Mouse (Mus musculus) CH12.LX (cell line): ENCODE measurements at regions not wholly inside any gene's neighbourhood (a gene's known extent, or its start where the extent isn't known, plus 50 kb on each side); places are given as distances from the start of the nearest gene placed in this dataset.

Experiments used
- DNase-seq: peaks from one replicate; pipeline ENCODE4 v3.0.0-alpha.2; 2013; ENCODE audit errors: extremely low read depth
- H3K27ac ChIP-seq: 2 replicates; pipeline ENCODE4 v1.5.1; 2012; ENCODE audit warnings: low read depth, mild to moderate bottlenecking, control low read depth, moderate library complexity; ENCODE audit not compliant: insufficient read depth
- H3K27me3 ChIP-seq: replicated peaks from 2 replicates; pipeline ENCODE3; 2012; ENCODE audit warnings: inconsistent platforms
- H3K36me3 ChIP-seq, 2 experiments: replicated peaks in 1 of 2; 2 replicates each; pipeline versions ENCODE3 to v1.6.1; 2012; ENCODE audit warnings: inconsistent platforms in 1 of 2, low read length in 1 of 2, mild to moderate bottlenecking in 1 of 2, mixed read lengths in 1 of 2, moderate library complexity in 1 of 2; ENCODE audit not compliant: control insufficient read depth in 1 of 2, insufficient read depth in 1 of 2
- H3K4me1 ChIP-seq, 2 experiments: 2 replicates each; pipeline ENCODE4 v1.6.1; 2012; ENCODE audit warnings: inconsistent platforms in 1 of 2, moderate library complexity in 1 of 2; ENCODE audit not compliant: insufficient read depth in 2 of 2, control insufficient read depth in 1 of 2
- H3K4me2 ChIP-seq: 2 replicates; pipeline ENCODE4 v1.6.1; 2012; ENCODE audit warnings: low read depth, mild to moderate bottlenecking, control low read depth; ENCODE audit not compliant: poor library complexity, insufficient read depth, severe bottlenecking
- H3K4me3 ChIP-seq, 3 experiments: fragments of 150-350 bp in 1 of 3; sonication (generic) in 1 of 3; replicated peaks in 1 of 3; 2 replicates each; pipeline versions ENCODE3 to v1.5.1; 2011 to 2012; ENCODE audit warnings: low read depth in 2 of 3, low read length in 2 of 3, mild to moderate bottlenecking in 2 of 3, moderate library complexity in 2 of 3, control low read depth in 1 of 3, improper control_type of control experiment in 1 of 3, inconsistent platforms in 1 of 3, mixed read lengths in 1 of 3; ENCODE audit not compliant: poor library complexity in 1 of 3
- H3K79me2 ChIP-seq: replicated peaks from 2 replicates; pipeline ENCODE4 v1.6.1; 2012; ENCODE audit warnings: mild to moderate bottlenecking, moderate library complexity; ENCODE audit not compliant: control insufficient read depth, poor library complexity, insufficient read depth, severe bottlenecking; ENCODE audit errors: extremely low read depth
- H3K9ac ChIP-seq: 2 replicates; pipeline ENCODE4 v1.6.1; 2012; ENCODE audit warnings: low read depth, mild to moderate bottlenecking, control low read depth, moderate library complexity; ENCODE audit not compliant: insufficient read depth
- H3K9me3 ChIP-seq: replicated peaks from 2 replicates; pipeline ENCODE3; 2012; ENCODE audit warnings: low read length, inconsistent platforms, mixed read lengths
- CHD1 ChIP-seq: IDR thresholded peaks from 2 replicates; pipeline ENCODE4 v1.6.1; 2012; ENCODE audit warnings: low read depth, low read length, improper control_type of control experiment, inconsistent platforms
- CHD2 ChIP-seq: IDR thresholded peaks from 2 replicates; pipeline ENCODE4 v1.6.1; 2011; ENCODE audit warnings: low read length, improper control_type of control experiment
- CTCF ChIP-seq, 2 experiments: IDR thresholded peaks in 1 of 2; conservative IDR thresholded peaks in 1 of 2; 2 replicates each; pipeline ENCODE4 v1.5.1; 2011 to 2012; ENCODE audit warnings: low read depth in 2 of 2, low read length in 2 of 2, improper control_type of control experiment in 1 of 2, inconsistent platforms in 1 of 2, mild to moderate bottlenecking in 1 of 2, moderate library complexity in 1 of 2
- EP300 ChIP-seq: IDR thresholded peaks from 2 replicates; pipeline ENCODE4 v1.6.1; 2011; ENCODE audit warnings: low read length, improper control_type of control experiment
- ETS1 ChIP-seq: conservative IDR thresholded peaks from 2 replicates; pipeline ENCODE4 v1.6.1; 2012; ENCODE audit warnings: low read depth, mild to moderate bottlenecking, inconsistent platforms, low read length, improper control_type of control experiment, moderate library complexity
- GABPA ChIP-seq: IDR thresholded peaks from 2 replicates; pipeline ENCODE4 v1.6.1; 2012; ENCODE audit warnings: low read depth, low read length, improper control_type of control experiment, inconsistent platforms; ENCODE audit not compliant: insufficient replicate concordance
- HCFC1 ChIP-seq: IDR thresholded peaks from 2 replicates; pipeline ENCODE4 v1.6.1; 2012; ENCODE audit warnings: low read depth, mild to moderate bottlenecking, inconsistent platforms, low read length, improper control_type of control experiment
- IRF4 ChIP-seq: IDR thresholded peaks from 2 replicates; pipeline ENCODE4 v1.6.1; 2014; ENCODE audit warnings: low read depth, mild to moderate bottlenecking, inconsistent platforms, low read length, improper control_type of control experiment
- JUN ChIP-seq: IDR thresholded peaks from 2 replicates; pipeline ENCODE4 v1.6.1; 2011; ENCODE audit warnings: low read depth, mild to moderate bottlenecking, low read length, improper control_type of control experiment, moderate library complexity; ENCODE audit not compliant: insufficient read depth
- JUND ChIP-seq: conservative IDR thresholded peaks from 2 replicates; pipeline ENCODE4 v1.6.1; 2011; ENCODE audit warnings: low read depth, low read length, improper control_type of control experiment
- KAT2A ChIP-seq: IDR thresholded peaks from 2 replicates; pipeline ENCODE4 v1.6.1; 2012; ENCODE audit warnings: low read length, improper control_type of control experiment, inconsistent platforms; ENCODE audit not compliant: insufficient replicate concordance
- MAFK ChIP-seq: IDR thresholded peaks from 2 replicates; pipeline ENCODE4 v1.6.1; 2011; ENCODE audit warnings: low read length, improper control_type of control experiment; ENCODE audit not compliant: insufficient replicate concordance
- MAX ChIP-seq: IDR thresholded peaks from 2 replicates; pipeline ENCODE4 v1.6.1; 2011; ENCODE audit warnings: low read length, improper control_type of control experiment
- MAZ ChIP-seq: IDR thresholded peaks from 2 replicates; pipeline ENCODE4 v1.6.1; 2012; ENCODE audit warnings: low read depth, mild to moderate bottlenecking, inconsistent platforms, low read length, improper control_type of control experiment, moderate library complexity
- MEF2A ChIP-seq: IDR thresholded peaks from 2 replicates; pipeline ENCODE4 v1.6.1; 2014; ENCODE audit warnings: low read depth, mild to moderate bottlenecking, inconsistent platforms, low read length, improper control_type of control experiment, borderline replicate concordance
- MXI1 ChIP-seq: IDR thresholded peaks from 2 replicates; pipeline ENCODE4 v1.6.1; 2011; ENCODE audit warnings: mild to moderate bottlenecking, low read depth, low read length, improper control_type of control experiment
- NELFE ChIP-seq: IDR thresholded peaks from 2 replicates; pipeline ENCODE4 v1.6.1; 2011; ENCODE audit warnings: low read depth, low read length, improper control_type of control experiment
- POLR2AphosphoS2 ChIP-seq: IDR thresholded peaks from 2 replicates; pipeline ENCODE4 v1.6.1; 2011; ENCODE audit warnings: low read depth, low read length, improper control_type of control experiment
- RCOR1 ChIP-seq: conservative IDR thresholded peaks from 2 replicates; pipeline ENCODE4 v1.6.1; 2012; ENCODE audit warnings: low read depth, mild to moderate bottlenecking, inconsistent platforms, low read length, improper control_type of control experiment
- SIN3A ChIP-seq: IDR thresholded peaks from 2 replicates; pipeline ENCODE4 v1.6.1; 2012; ENCODE audit warnings: low read length, improper control_type of control experiment, inconsistent platforms
- ZNF384 ChIP-seq: IDR thresholded peaks from 2 replicates; pipeline ENCODE4 v1.6.1; 2012; ENCODE audit warnings: low read depth, low read length, improper control_type of control experiment, inconsistent platforms
- dilution Hi-C: fragments of 300-500 bp; cut with MboI; formaldehyde crosslinking; loops from 2 replicates; pipeline ENCODE4 v1.14.3; 2020; ENCODE audit warnings: low sequenced_read_pairs; ENCODE audit not compliant: extremely low pct_unique_long_range_greater_than_20kb, extremely low pct_ligation_motif_present
- in situ Hi-C: fragments of 300-500 bp; cut with MboI; formaldehyde crosslinking; loops from 3 replicates; pipeline ENCODE4 v1.14.3; 2019; ENCODE audit warnings: low sequenced_read_pairs, low pct_ligation_motif_present, low pct_unique_long_range_greater_than_20kb, mixed read lengths

- Histone ChIP-seq H3K27me3 (no peaks in the 10 kb centered on the region), H3K4me3 (no peak overlapping the region), H3K36me3 (no peaks in the 10 kb centered on the region), H3K4me2 (no peak overlapping the region), H3K79me2 (no peaks in the 10 kb centered on the region), H3K9me3 (peaks cover 41% of the 10 kb centered on the region), H3K4me1 (no peaks in the 10 kb centered on the region), H3K27ac (no peak overlapping the region), H3K9ac (no peak overlapping the region)
- in situ Hi-C loops, result no loop called here
- no peak for DNase-seq
- TF ChIP-seq CHD1, result no peak
- no peak for TF ChIP-seq GABPA
- no peak for TF ChIP-seq MXI1
- TF ChIP-seq EP300, result no peak
- no peak for TF ChIP-seq MEF2A
- no peak for TF ChIP-seq KAT2A
- TF ChIP-seq MAFK, result no peak
- no peak for TF ChIP-seq ETS1
- TF ChIP-seq POLR2AphosphoS2, result no peak
- TF ChIP-seq JUN, result no peak
- TF ChIP-seq CTCF (conservative IDR thresholded peaks at IDR 0.05 in 1 of 2, IDR thresholded peaks at IDR 0.05 in 1 of 2; ENCODE audit: low read depth in 2 of 2, low read length in 2 of 2), result no peak
- TF ChIP-seq JUND, result no peak
- TF ChIP-seq IRF4, result no peak
- no peak for TF ChIP-seq SIN3A
- dilution Hi-C loops, result no loop called here
These were observed 337.0 kb downstream of the 1190002N15Rik start for GRCm38 (mm10) chr9:94200892-94201291.

DNA sequence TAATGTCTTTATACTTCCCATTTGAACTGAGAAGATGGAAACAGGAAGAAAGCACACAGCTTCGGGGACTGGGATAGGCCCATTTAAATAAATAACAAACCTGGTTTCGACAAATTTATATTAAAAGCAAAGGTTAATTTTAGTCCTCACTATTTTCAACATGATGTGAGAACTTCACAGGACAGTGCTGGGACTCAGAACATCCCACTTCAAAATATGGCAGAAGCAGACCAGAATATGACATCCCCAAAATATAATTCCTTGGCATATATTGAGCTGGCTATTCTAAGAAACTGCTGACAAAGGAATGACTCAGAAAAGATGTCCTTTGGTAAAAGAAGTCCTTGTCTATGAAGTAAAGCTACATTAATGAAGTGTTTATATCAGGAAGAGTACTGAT lies 338.0 kb downstream of the 1190002N15Rik start:
- H3K4me1 ChIP-seq, result no peaks in the 10 kb centered on the region
- no peak for TF ChIP-seq POLR2AphosphoS2
- TF ChIP-seq RCOR1, result no peak
- TF ChIP-seq MAX, result no peak
- no peak for TF ChIP-seq MAZ
- TF ChIP-seq NELFE, result no peak
- TF ChIP-seq ZNF384, result no peak
- TF ChIP-seq EP300, result no peak
- TF ChIP-seq HCFC1, result no peak
- no peak for TF ChIP-seq CHD2
- TF ChIP-seq, all 38 proteins: peak for 0
- in situ Hi-C loops, result no loop called here
- H3K4me2 ChIP-seq, result no peak overlapping the region
- no peak for DNase-seq
- no peak overlapping the region for H3K9ac ChIP-seq
- H3K27me3 ChIP-seq, result no peaks in the 10 kb centered on the region
- H3K27ac ChIP-seq, result no peak overlapping the region
- H3K4me3 ChIP-seq, result no peak overlapping the region
- dilution Hi-C loops, result no loop called here
- H3K9me3 ChIP-seq, result peaks cover 40% of the 10 kb centered on the region
- H3K36me3 ChIP-seq, result no peaks in the 10 kb centered on the region
- no peaks in the 10 kb centered on the region for H3K79me2 ChIP-seq
